27 mouse cellular contexts compared by ENCODE assay signal in the genomic region with DNA sequence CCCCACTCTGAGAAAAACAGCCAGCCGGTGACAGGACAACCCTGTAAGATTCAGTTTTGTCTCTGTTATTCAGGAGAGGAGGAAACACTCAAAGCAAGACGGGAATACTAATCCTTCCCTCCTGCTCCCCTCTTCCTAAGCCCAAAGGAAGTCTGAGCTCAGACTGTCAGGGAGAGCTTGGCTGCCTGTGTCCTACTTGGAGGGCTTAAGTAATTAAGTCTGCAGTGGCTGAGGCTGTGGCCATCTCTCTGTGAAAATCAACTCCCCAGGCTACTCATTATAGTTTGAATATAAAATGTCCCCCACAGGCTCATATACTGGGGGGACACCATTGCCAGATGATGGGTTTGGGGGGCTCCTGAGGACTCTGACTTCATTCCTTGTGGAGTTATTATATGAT. TPM values are rescaled to one million over a fixed set of nuclear protein-coding genes. Genes with fewer than 3 reads are reported as not detected.
A peak's percentile ranks its signal among the peaks of the same experiment; 100 is the strongest.
DNase-seq lines count a peak whose midpoint lies in the region; ATAC-seq and TF ChIP-seq lines count a peak whose summit lies in the region.
"Had no signal": no experiment of that assay in that cellular context is flagged by ENCODE, and none has a peak within 500 bp of the region (broad histone marks: within the 10 kb centered on the region; RNA-seq: fewer than 3 reads in every experiment).

No protein-coding gene starts in this region.

- no peak for DNase-seq in hindbrain, embryonic 11.5 days (ENCODE audit: low spot score)
- no peak for DNase-seq in hindbrain, embryonic 10.5 days (ENCODE audit: low spot score)
- DNase-seq in brain, adult 2 months (ENCODE audit: low read depth, low spot score) = peak; percentile 23
- DNase-seq in right cerebral cortex, postnatal 4 days = no peak
- DNase-seq in heart, adult 18-20 months = no peak
- DNase-seq in kidney, postnatal 14 days = no peak
- DNase-seq: adrenal gland, postnatal 25 days; cerebellum, adult 2 months; cerebellum, postnatal 36 days; gastrocnemius, postnatal 10 days; heart, adult 2 months; heart, postnatal 4 days; layer of hippocampus, postnatal 36 days; liver, embryonic 13.5 days; thymus, adult 2 months had no signal

- no peaks in the 10 kb centered on the region for H3K9me3 ChIP-seq in hindbrain, embryonic 11.5 days (ENCODE audit: control insufficient read depth, low read length)
- H3K9me3 ChIP-seq in hindbrain, embryonic 10.5 days = no peaks in the 10 kb centered on the region
- no peaks in the 10 kb centered on the region for H3K9me3 ChIP-seq in hindbrain, embryonic 16.5 days (ENCODE audit: control insufficient read depth, low read length)
- H3K9me3 ChIP-seq: embryonic facial prominence, embryonic 15.5 days; forebrain, embryonic 12.5 days; G1E; heart, embryonic 15.5 days; limb, embryonic 13.5 days; liver, embryonic 13.5 days; lung, embryonic 15.5 days had no signal

- peaks cover 2% of the 10 kb centered on the region; the same call in 1 of the 2 replicates for H3K36me3 ChIP-seq in hindbrain, embryonic 11.5 days (ENCODE audit: control insufficient read depth, insufficient read depth, low read length)
- peaks cover 34% of the 10 kb centered on the region for H3K36me3 ChIP-seq in hindbrain, embryonic 10.5 days
- peaks cover 4% of the 10 kb centered on the region for H3K36me3 ChIP-seq in hindbrain, embryonic 16.5 days (ENCODE audit: control insufficient read depth, insufficient read depth, low read length)
- peaks cover 12% of the 10 kb centered on the region for H3K36me3 ChIP-seq in myocyte (ENCODE audit: control insufficient read depth, insufficient read depth)

- H3K4me3 ChIP-seq in hindbrain, embryonic 11.5 days (ENCODE audit: low read depth, low read length) = no peak overlapping the region
- H3K4me3 ChIP-seq in hindbrain, embryonic 10.5 days = no peak overlapping the region
- H3K4me3 ChIP-seq in hindbrain, embryonic 16.5 days (ENCODE audit: low read length) = no peak overlapping the region
- H3K4me3 ChIP-seq in myocyte = no peak overlapping the region
- H3K4me3 ChIP-seq: embryonic facial prominence, embryonic 15.5 days; forebrain, embryonic 12.5 days; heart, adult 2 months; heart, embryonic 15.5 days; limb, embryonic 13.5 days; liver, embryonic 13.5 days; lung, embryonic 15.5 days had no signal

- no peaks in the 10 kb centered on the region for H3K79me2 ChIP-seq in myocyte (ENCODE audit: control insufficient read depth, insufficient read depth)

- ATAC-seq in hindbrain, embryonic 11.5 days (ENCODE audit: low FRiP score) = no peak
- ATAC-seq in hindbrain, embryonic 16.5 days = no peak
- ATAC-seq: activated CD4-positive, CD25-positive, alpha-beta regulatory T cell, adult 4 months; intestine, postnatal 0 days had no signal

- H3K4me1 ChIP-seq in hindbrain, embryonic 11.5 days (replicated peaks; ENCODE audit: control insufficient read depth, insufficient read depth, low read length) = no peaks in the 10 kb centered on the region
- 0 out of 2 replicates have a peak, but pooled peaks cover 6% of the 10 kb centered on the region for H3K4me1 ChIP-seq in hindbrain, embryonic 10.5 days (replicated peaks)
- peaks cover 2% of the 10 kb centered on the region; the same call in 1 of the 2 replicates for H3K4me1 ChIP-seq in hindbrain, embryonic 16.5 days (ENCODE audit: control insufficient read depth, insufficient read depth, low read depth, low read length)
- H3K4me1 ChIP-seq: embryonic facial prominence, embryonic 15.5 days; limb, embryonic 13.5 days; liver, embryonic 13.5 days had no signal

- no peaks in the 10 kb centered on the region for H3K27me3 ChIP-seq in hindbrain, embryonic 11.5 days (ENCODE audit: control insufficient read depth, insufficient read depth, low read length)
- no peaks in the 10 kb centered on the region for H3K27me3 ChIP-seq in hindbrain, embryonic 10.5 days (ENCODE audit: insufficient read depth, poor library complexity, severe bottlenecking)
- H3K27me3 ChIP-seq in hindbrain, embryonic 16.5 days (replicated peaks; ENCODE audit: control insufficient read depth, insufficient read depth, low read length) = no peaks in the 10 kb centered on the region
- no peaks in the 10 kb centered on the region for H3K27me3 ChIP-seq in myocyte (ENCODE audit: control insufficient read depth, insufficient read depth, insufficient read length)
- H3K27me3 ChIP-seq: embryonic facial prominence, embryonic 15.5 days; forebrain, embryonic 12.5 days; limb, embryonic 13.5 days; lung, embryonic 15.5 days had no signal

- no peak overlapping the region for H3K9ac ChIP-seq in hindbrain, embryonic 11.5 days (ENCODE audit: low read depth, low read length)
- no peak overlapping the region for H3K9ac ChIP-seq in hindbrain, embryonic 16.5 days (ENCODE audit: low read depth, low read length)
- H3K9ac ChIP-seq: embryonic facial prominence, embryonic 15.5 days; forebrain, embryonic 12.5 days; heart, embryonic 15.5 days; limb, embryonic 13.5 days; liver, embryonic 13.5 days; lung, embryonic 15.5 days had no signal

- WGBS in hindbrain, embryonic 11.5 days = 74% methylated on average over 2 of the region's 2 CpGs
- WGBS in hindbrain, embryonic 10.5 days = 70% methylated on average over 2 of the region's 2 CpGs
- WGBS in hindbrain, embryonic 16.5 days = 59% methylated on average over 2 of the region's 2 CpGs

- no peak overlapping the region for H3K4me2 ChIP-seq in hindbrain, embryonic 11.5 days (replicated peaks; ENCODE audit: low read depth, low read length)
- H3K4me2 ChIP-seq in hindbrain, embryonic 16.5 days (ENCODE audit: low read length) = no peak overlapping the region
- H3K4me2 ChIP-seq in myocyte (ENCODE audit: low read depth) = peak overlapping the region; percentile 35
- H3K4me2 ChIP-seq: embryonic facial prominence, embryonic 15.5 days; forebrain, embryonic 12.5 days; heart, embryonic 15.5 days; limb, embryonic 13.5 days; liver, embryonic 13.5 days; lung, embryonic 15.5 days had no signal

- 0 out of 2 replicates have a peak overlapping the region, but pooled peaks have one; percentile 17 for H3K27ac ChIP-seq in hindbrain, embryonic 11.5 days (ENCODE audit: low read depth, low read length)
- H3K27ac ChIP-seq in hindbrain, embryonic 10.5 days = no peak overlapping the region
- 0 out of 2 replicates have a peak overlapping the region, but pooled peaks have one; percentile 14 for H3K27ac ChIP-seq in hindbrain, embryonic 16.5 days (ENCODE audit: low read depth, low read length)
- H3K27ac ChIP-seq: embryonic facial prominence, embryonic 15.5 days; forebrain, embryonic 12.5 days; heart, adult 2 months; heart, embryonic 15.5 days; limb, embryonic 13.5 days; liver, embryonic 13.5 days; lung, embryonic 15.5 days had no signal

- no peak for TF ChIP-seq POLR2A in myocyte (IDR thresholded peaks at IDR 0.05; ENCODE audit: insufficient read length, low read depth)

- H3ac ChIP-seq in myocyte (ENCODE audit: control insufficient read depth, insufficient read length) = no peak overlapping the region

TF ChIP-seq in myocyte, 11 proteins besides CTCF, POLR2A, EP300 and RAD21 (continues in another document):
- TF ChIP-seq SRF (IDR thresholded peaks at IDR 0.05; ENCODE audit: control insufficient read depth, insufficient read length, low read depth) = no peak
- no peak for TF ChIP-seq POLR2AphosphoS2 (IDR thresholded peaks at IDR 0.05; ENCODE audit: insufficient read length, low read depth)
- TF ChIP-seq CEBPB (IDR thresholded peaks at IDR 0.05; ENCODE audit: insufficient read depth, poor library complexity, severe bottlenecking) = no peak
- TF ChIP-seq TCF12 (IDR thresholded peaks at IDR 0.05; ENCODE audit: insufficient read depth, poor library complexity, severe bottlenecking) = no peak
- TF ChIP-seq MAX (IDR thresholded peaks at IDR 0.05; ENCODE audit: low read depth) = no peak
- TF ChIP-seq E2F4 (IDR thresholded peaks at IDR 0.05; ENCODE audit: insufficient read depth) = no peak
- TF ChIP-seq REST (IDR thresholded peaks at IDR 0.05; ENCODE audit: insufficient read depth, insufficient read length) = no peak
- no peak for TF ChIP-seq USF1 (IDR thresholded peaks at IDR 0.05; ENCODE audit: low read depth)
- TF ChIP-seq MYOD1 (IDR thresholded peaks at IDR 0.05; ENCODE audit: control insufficient read depth in 1 of 3, insufficient read length in 2 of 3, low read depth in 2 of 3) = no peak

RNA-seq across cellular contexts. Expression of a gene that starts 14.2 kb away (rescaled TPM):
- polyA plus RNA-seq in hindbrain, embryonic 11.5 days (2014; fragmentation: Nextera tagmentation; extraction: Ambion mirVana) = 1.7 TPM in 2 replicates
- polyA plus RNA-seq in hindbrain, embryonic 10.5 days (2016; fragmentation: Nextera tagmentation; extraction: Ambion mirVana) = 0.70 and 2.7 TPM in 2 replicates
- 2.4 and 2.7 TPM in 2 replicates for polyA plus RNA-seq in hindbrain, embryonic 16.5 days (2015; fragmentation: Nextera tagmentation; extraction: Ambion mirVana)
- polyA plus RNA-seq in myocyte (2012; fragmentation: generic; extraction: Trizol) = 0.11 TPM
- under 1 TPM in 1 of 2 experiments, not detected in 1; 0.49 TPM for total RNA-seq in heart, adult 18-20 months (2021)
- total RNA-seq: megakaryocyte progenitor cell, adult 5-6 weeks had no signal
- polyA plus RNA-seq: heart, embryonic 15.5 days; kidney, embryonic 16.5 days; limb, embryonic 13.5 days; liver, embryonic 13.5 days had no signal

RNA-seq across cellular contexts. Expression of a gene that starts 28.1 kb away (rescaled TPM):
- polyA plus RNA-seq in hindbrain, embryonic 11.5 days (2014; fragmentation: Nextera tagmentation; extraction: Ambion mirVana) = 60.9 and 65.4 TPM in 2 replicates
- 55.4 and 65.4 TPM in 2 replicates for polyA plus RNA-seq in hindbrain, embryonic 10.5 days (2016; fragmentation: Nextera tagmentation; extraction: Ambion mirVana)
- 40.8 and 57.9 TPM in 2 replicates for polyA plus RNA-seq in hindbrain, embryonic 16.5 days (2015; fragmentation: Nextera tagmentation; extraction: Ambion mirVana)
- polyA plus RNA-seq in myocyte (2012; fragmentation: generic; extraction: Trizol) = 23.4 TPM
- total RNA-seq in heart, adult 18-20 months (2021) = 10 to 100 TPM; 20.6 to 24.4 TPM

RNA-seq across cellular contexts. Expression of a gene that starts 29.0 kb away (rescaled TPM):
- polyA plus RNA-seq in hindbrain, embryonic 11.5 days (2014; fragmentation: Nextera tagmentation; extraction: Ambion mirVana) = 60.9 and 62.6 TPM in 2 replicates
- 62.4 and 63.2 TPM in 2 replicates for polyA plus RNA-seq in hindbrain, embryonic 10.5 days (2016; fragmentation: Nextera tagmentation; extraction: Ambion mirVana)
- polyA plus RNA-seq in hindbrain, embryonic 16.5 days (2015; fragmentation: Nextera tagmentation; extraction: Ambion mirVana) = 69.0 and 74.0 TPM in 2 replicates
- polyA plus RNA-seq in myocyte (2012; fragmentation: generic; extraction: Trizol) = 36.3 TPM
- total RNA-seq in heart, adult 18-20 months (2021) = 10 to 100 TPM; 79.4 to 82.7 TPM

RNA-seq across cellular contexts. Expression of a gene that starts 39.7 kb away (rescaled TPM):
- polyA plus RNA-seq in hindbrain, embryonic 11.5 days (2014; fragmentation: Nextera tagmentation; extraction: Ambion mirVana) = 0.59 and 0.69 TPM in 2 replicates
- 1.9 and 2.0 TPM in 2 replicates for polyA plus RNA-seq in hindbrain, embryonic 10.5 days (2016; fragmentation: Nextera tagmentation; extraction: Ambion mirVana)
- polyA plus RNA-seq in hindbrain, embryonic 16.5 days (2015; fragmentation: Nextera tagmentation; extraction: Ambion mirVana) = 0.97 and 1.3 TPM in 2 replicates
- polyA plus RNA-seq in myocyte (2012; fragmentation: generic; extraction: Trizol) = 1.3 TPM
- 1 to 10 TPM; 1.7 to 5.7 TPM for total RNA-seq in heart, adult 18-20 months (2021)
- total RNA-seq: G1E; megakaryocyte progenitor cell, adult 5-6 weeks had no signal
- polyA plus RNA-seq: activated CD4-positive, CD25-positive, alpha-beta regulatory T cell, adult 4 months; G1E had no signal

RNA-seq across cellular contexts. Expression of a gene that starts 59.1 kb away (rescaled TPM):
- polyA plus RNA-seq in hindbrain, embryonic 11.5 days (2014; fragmentation: Nextera tagmentation; extraction: Ambion mirVana) = 61.2 and 63.7 TPM in 2 replicates
- polyA plus RNA-seq in hindbrain, embryonic 10.5 days (2016; fragmentation: Nextera tagmentation; extraction: Ambion mirVana) = 59.1 and 61.8 TPM in 2 replicates
- 46.6 and 48.4 TPM in 2 replicates for polyA plus RNA-seq in hindbrain, embryonic 16.5 days (2015; fragmentation: Nextera tagmentation; extraction: Ambion mirVana)
- 12.9 TPM for polyA plus RNA-seq in myocyte (2012; fragmentation: generic; extraction: Trizol)
- 1 to 10 TPM; 4.9 to 5.8 TPM for total RNA-seq in heart, adult 18-20 months (2021)
